Mouse (Mus musculus) embryonic facial prominence, embryonic 15.5 days (tissue): ENCODE results near the gene Gm43518. TPM values are rescaled to one million over a fixed set of nuclear protein-coding genes. Genes with fewer than 3 reads are reported as not detected.
A peak's percentile ranks its signal among the peaks of the same experiment; 100 is the strongest.

ENCODE experiments used
- ATAC-seq: fragments of 200-750 bp; cut with Nextera tagmentation; 2 replicates; pipeline ENCODE4 v1.8.0; 2017; ENCODE audit warnings: low read depth, moderate TSS enrichment; ENCODE audit not compliant: insufficient number of reproducible peaks, low FRiP score, low TSS enrichment
- H3K27ac ChIP-seq: fragments of 300-500 bp; sonication (generic); replicated peaks from 2 replicates; pipeline ENCODE4 v1.5.1; 2015; ENCODE audit warnings: mild to moderate bottlenecking, inconsistent platforms
- H3K27me3 ChIP-seq: fragments of 300-500 bp; sonication (generic); 2 replicates; pipeline ENCODE4 v1.6.1; 2015; ENCODE audit warnings: inconsistent platforms
- H3K36me3 ChIP-seq: fragments of 300-500 bp; sonication (generic); 2 replicates; pipeline ENCODE4 v1.6.1; 2015; ENCODE audit warnings: mild to moderate bottlenecking, inconsistent platforms
- H3K4me1 ChIP-seq: fragments of 300-500 bp; sonication (generic); 2 replicates; pipeline ENCODE4 v1.6.1; 2015; ENCODE audit warnings: inconsistent platforms
- H3K4me2 ChIP-seq: fragments of 300-500 bp; sonication (generic); replicated peaks from 2 replicates; pipeline ENCODE4 v1.6.1; 2015; ENCODE audit warnings: mild to moderate bottlenecking, inconsistent platforms
- H3K4me3 ChIP-seq: fragments of 300-500 bp; sonication (generic); replicated peaks from 2 replicates; pipeline ENCODE4 v1.5.1; 2015; ENCODE audit warnings: mild to moderate bottlenecking, inconsistent platforms
- H3K9ac ChIP-seq: fragments of 300-500 bp; sonication (generic); 2 replicates; pipeline ENCODE4 v1.6.1; 2015; ENCODE audit warnings: inconsistent platforms
- H3K9me3 ChIP-seq: fragments of 300-500 bp; sonication (generic); replicated peaks from 2 replicates; pipeline ENCODE4 v1.6.1; 2016; ENCODE audit warnings: inconsistent platforms
- WGBS: fragments of 180-500 bp; shearing (Covaris S2); methylation state at CpG from one replicate; pipeline ENCODE4 v1.1.7; 2015; 5-methylcytosine and 5-hydroxymethylcytosine counted together
- polyA plus RNA-seq: library from polyadenylated mRNA; unstranded; fragments of >200 nt; fragmentation: Nextera tagmentation; extraction: Ambion mirVana; gene quantifications from 2 replicates; pipeline ENCODE4 v1.2.1, GENCODE M21; 2015

Gm43518 gene
- polyA plus RNA-seq, 1 experiment from 2014 or later, result 2.9 TPM

DNA sequence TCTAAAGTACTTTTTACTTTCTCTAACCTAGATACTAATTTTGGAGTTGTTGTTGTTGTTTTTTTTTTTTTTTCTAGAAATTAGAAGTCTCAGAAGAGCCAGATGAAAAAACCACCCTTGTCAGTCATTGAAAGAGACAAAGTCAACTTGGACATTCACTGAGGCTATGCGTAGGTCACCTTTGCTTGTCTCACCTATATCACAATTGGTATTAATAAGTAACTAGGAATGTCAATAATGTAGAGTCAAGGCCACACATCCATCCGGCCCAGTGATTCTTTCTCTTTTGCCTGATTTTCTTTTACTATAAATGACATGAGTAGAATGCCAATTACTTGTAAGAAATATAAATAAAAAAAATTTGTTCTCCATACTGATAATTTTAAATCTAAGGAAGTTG is 39.5 kb downstream of the Gm43518 start:
- Histone ChIP-seq H3K4me3 (no peak overlapping the region), H3K4me1 (no peaks in the 10 kb centered on the region), H3K4me2 (no peak overlapping the region), H3K27me3 (no peaks in the 10 kb centered on the region), H3K9ac (no peak overlapping the region), H3K27ac (no peak overlapping the region), H3K36me3 (no peaks in the 10 kb centered on the region), H3K9me3 (no peaks in the 10 kb centered on the region)
- ATAC-seq, result no peak
- WGBS, result 94% methylated on average over 2 of the region's 2 CpGs

DNA sequence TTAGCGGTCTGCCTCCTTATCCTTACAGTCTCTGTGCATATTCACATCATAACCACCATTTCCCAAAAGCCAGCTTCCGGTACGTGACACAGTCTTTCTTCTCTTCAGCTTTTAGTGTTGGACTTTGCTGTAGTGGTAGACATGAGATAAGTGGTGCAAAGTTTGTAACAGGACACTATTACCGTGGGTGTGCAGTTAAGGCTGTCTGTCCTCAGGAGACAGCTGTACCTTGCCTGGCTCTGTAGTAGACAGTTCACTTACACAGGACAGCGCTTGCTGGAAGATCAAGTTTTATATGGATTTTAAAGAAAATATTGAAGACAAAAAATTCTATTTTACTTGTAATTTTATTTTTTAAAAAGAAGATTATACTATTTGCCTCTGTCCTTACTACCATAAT is 41.2 kb downstream of the Gm43518 start:
- no peak for ATAC-seq
- WGBS, result 71% methylated on average over 5 of the region's 5 CpGs
- no peak overlapping the region for H3K9ac ChIP-seq
- no peak overlapping the region for H3K4me2 ChIP-seq
- H3K4me1 ChIP-seq, result peaks cover 5% of the 10 kb centered on the region
- no peak overlapping the region for H3K4me3 ChIP-seq
- H3K9me3 ChIP-seq, result no peaks in the 10 kb centered on the region
- H3K27ac ChIP-seq, result no peak overlapping the region
- 0 out of 2 replicates have a peak, but pooled peaks cover 3% of the 10 kb centered on the region for H3K27me3 ChIP-seq
- no peaks in the 10 kb centered on the region for H3K36me3 ChIP-seq

DNA sequence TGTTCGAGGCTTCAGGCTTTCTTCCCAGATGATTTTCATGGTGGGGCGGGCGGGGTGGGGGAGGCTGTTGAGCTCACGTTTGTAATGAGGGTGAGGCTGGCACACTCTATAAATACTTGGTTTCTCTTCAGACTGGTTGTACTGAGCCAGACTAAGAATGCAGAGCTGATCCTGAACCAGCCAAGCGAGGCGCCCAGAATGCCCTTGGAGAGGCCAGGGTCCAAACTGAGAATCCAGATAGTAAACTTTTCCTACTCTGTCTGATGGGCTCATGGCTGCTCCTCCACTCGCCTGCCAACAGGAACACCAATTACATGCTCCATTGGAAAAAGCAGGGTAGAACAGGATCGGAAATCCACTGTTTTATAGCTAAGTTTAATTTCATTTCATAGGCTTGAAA is 42.0 kb downstream of the Gm43518 start:
- 66% methylated on average over 8 of the region's 8 CpGs for WGBS
- Histone ChIP-seq H3K9ac (no peak overlapping the region), H3K4me2 (no peak overlapping the region), H3K4me3 (no peak overlapping the region), H3K4me1 (peaks cover 7% of the 10 kb centered on the region), H3K27ac (no peak overlapping the region), H3K9me3 (no peaks in the 10 kb centered on the region), H3K36me3 (no peaks in the 10 kb centered on the region), H3K27me3 (0 out of 2 replicates have a peak, but pooled peaks cover 3% of the 10 kb centered on the region)
- no peak for ATAC-seq

DNA sequence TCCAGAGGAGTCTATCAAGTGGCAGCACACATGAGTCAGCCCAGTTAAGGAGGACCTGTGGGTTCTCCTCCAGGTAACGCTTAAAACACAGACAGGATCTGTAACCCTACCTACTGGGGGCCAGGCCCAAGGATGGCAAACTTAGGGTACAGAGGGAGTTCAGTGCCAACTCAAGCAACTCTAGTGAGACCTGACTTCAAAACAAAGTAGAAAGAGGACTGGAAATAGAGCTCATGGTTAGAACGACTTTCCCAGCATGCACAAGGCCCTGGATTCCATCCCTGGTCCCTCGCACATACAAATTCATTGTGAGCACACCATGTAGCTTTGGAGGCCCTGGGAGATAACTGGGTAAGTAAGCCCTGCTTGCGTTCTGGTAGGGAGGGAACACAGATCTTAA is 43.4 kb downstream of the Gm43518 start:
- WGBS, result 81% methylated on average over 4 of the region's 4 CpGs

DNA sequence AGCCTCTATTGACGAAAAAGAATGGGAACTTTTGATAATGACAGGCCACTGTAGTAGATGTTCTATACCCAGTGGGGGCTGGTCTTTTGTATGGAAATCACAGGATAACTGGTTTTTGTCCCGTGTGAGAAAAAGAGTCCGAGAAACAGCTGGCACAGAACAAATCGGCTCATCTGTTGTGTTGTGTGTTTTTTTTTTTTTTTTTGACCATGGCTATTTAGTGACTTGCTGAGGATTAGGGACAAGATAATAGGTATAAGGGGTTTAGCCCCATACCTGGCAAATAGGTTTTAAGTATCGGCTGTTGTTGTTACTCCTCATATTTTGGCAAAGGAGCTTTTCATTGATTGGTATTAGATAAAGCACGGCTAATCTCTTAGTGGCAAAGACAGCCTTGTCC is 45.2 kb downstream of the Gm43518 start:
- Histone ChIP-seq H3K4me3 (no peak overlapping the region), H3K36me3 (no peaks in the 10 kb centered on the region), H3K9me3 (no peaks in the 10 kb centered on the region), H3K4me1 (peaks cover 32% of the 10 kb centered on the region), H3K9ac (no peak overlapping the region), H3K4me2 (no peak overlapping the region), H3K27me3 (peaks cover 6% of the 10 kb centered on the region; the same call in 1 of the 2 replicates), H3K27ac (no peak overlapping the region)
- no peak for ATAC-seq
- 66% methylated on average over 6 of the region's 6 CpGs for WGBS

More for the DNA sequence above, 43.4 kb downstream of the Gm43518 start:
- no peak for ATAC-seq
- no peaks in the 10 kb centered on the region for H3K36me3 ChIP-seq
- H3K4me2 ChIP-seq, result no peak overlapping the region
- H3K9ac ChIP-seq, result no peak overlapping the region
- H3K27ac ChIP-seq, result no peak overlapping the region
- peaks cover 20% of the 10 kb centered on the region for H3K4me1 ChIP-seq
- peaks cover 6% of the 10 kb centered on the region; the same call in 1 of the 2 replicates for H3K27me3 ChIP-seq
- no peaks in the 10 kb centered on the region for H3K9me3 ChIP-seq
- no peak overlapping the region for H3K4me3 ChIP-seq

DNA sequence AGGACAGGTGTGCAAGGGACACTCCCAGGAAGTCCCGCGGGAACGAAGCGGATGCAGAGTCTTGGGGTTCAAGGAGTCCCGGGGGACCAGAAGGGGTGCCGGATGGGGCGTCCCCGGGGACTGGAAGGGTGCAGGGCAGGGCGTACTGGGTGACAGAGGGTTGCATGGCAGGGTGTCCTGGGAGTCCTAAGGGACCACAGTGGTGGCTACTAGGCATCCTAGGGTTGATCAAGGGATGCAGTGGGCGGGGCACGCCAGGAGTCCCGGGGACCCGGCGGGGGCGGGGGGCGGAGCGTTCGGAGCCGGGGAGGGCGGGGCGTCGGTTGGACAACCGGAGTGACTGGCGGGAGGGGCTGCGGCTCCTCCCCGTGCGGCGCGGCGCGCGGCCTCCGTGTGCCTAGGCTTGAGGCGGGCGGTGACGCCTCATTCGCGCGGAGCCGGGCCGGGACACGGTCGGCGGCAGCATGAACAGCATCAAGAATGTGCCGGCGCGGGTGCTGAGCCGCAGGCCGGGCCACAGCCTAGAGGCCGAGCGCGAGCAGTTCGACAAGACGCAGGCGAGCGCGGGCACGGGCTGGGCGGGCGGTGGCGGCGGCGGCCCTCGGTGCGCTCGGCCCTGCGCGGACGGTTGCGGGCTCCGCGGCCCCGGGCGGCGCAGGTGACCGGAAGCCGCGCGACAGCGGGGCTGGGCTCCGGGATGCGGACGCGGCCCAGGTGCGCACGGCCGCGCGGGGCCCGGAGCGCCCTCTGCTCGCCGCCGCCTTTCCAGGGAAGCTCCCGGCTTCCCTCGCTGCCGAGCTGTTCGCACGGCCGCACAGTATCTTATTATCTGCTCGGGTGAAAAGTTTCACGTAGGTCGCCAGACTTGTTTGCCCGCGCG is 46.3 kb downstream of the Gm43518 start, which contains the start of gene Hip1r:
Gene Hip1r, plus strand, starts transcription at position 330 of the 880 bp plus-strand sequence.
- H3K4me1 ChIP-seq, result peaks cover 36% of the 10 kb centered on the region
- peak; percentile 69 for ATAC-seq
- no peaks in the 10 kb centered on the region for H3K9me3 ChIP-seq
- peak within 1 kb of the TSS; percentile 37 for H3K9ac ChIP-seq
- under 1% methylated on average over 80 of the region's 106 CpGs for WGBS
- no peaks in the 10 kb centered on the region for H3K36me3 ChIP-seq
- peak within 1 kb of the TSS; percentile 3 for H3K27ac ChIP-seq
- H3K4me3 ChIP-seq, result peak within 1 kb of the TSS; percentile 55
- peak within 1 kb of the TSS; percentile 95 for H3K4me2 ChIP-seq
- peaks cover 6% of the 10 kb centered on the region; the same call in 1 of the 2 replicates for H3K27me3 ChIP-seq

DNA sequence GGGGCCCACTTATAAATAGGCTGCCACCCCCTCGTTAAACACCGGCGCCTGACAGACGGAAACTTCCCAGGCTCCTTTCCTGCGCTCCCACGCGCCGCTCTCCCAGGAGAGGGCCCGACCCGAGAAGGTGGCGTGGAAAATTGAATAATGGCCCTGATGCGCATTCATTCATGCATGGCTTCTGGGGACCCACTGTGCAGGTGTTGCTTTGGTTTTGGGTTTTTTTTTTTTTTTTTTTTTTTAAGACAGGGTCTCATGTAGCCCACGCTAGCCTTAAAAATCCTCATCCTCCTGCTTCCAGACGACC is 46.9 kb downstream of the Gm43518 start:
- Histone ChIP-seq H3K36me3 (no peaks in the 10 kb centered on the region), H3K4me2 (peak overlapping the region; percentile 95), H3K27me3 (peaks cover 6% of the 10 kb centered on the region; the same call in 1 of the 2 replicates), H3K4me1 (peaks cover 38% of the 10 kb centered on the region), H3K4me3 (peak overlapping the region; percentile 55), H3K27ac (peak overlapping the region; percentile 3), H3K9ac (peak overlapping the region; percentile 37), H3K9me3 (no peaks in the 10 kb centered on the region)
- 0% methylated on average over 14 of the region's 14 CpGs for WGBS
- no peak for ATAC-seq

DNA sequence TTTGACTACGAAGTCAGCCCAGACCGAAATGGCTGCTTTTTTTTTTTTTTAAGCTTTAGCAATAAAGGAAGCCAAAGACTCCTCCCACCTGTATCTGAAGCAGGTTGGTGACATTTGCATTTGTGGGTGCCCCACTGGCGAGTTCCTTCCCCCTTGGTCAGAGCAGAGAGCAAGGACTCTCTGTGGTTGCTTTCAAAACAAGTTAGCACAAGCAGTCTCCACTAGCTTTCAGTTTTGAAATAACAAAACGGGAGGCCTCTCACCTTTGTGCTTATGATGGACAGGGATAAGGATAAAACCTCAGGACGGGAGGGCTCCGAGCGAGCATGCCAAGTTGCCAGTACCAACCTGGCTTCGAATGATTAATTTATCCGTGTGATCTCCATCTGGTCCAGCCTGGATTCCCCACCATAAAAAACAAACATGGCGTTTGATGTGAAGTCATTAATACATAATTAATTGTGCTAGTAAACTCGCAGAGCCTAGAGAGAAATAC is 47.4 kb downstream of the Gm43518 start:
- 34% methylated on average over 11 of the region's 11 CpGs for WGBS
- Histone ChIP-seq H3K4me3 (peak overlapping the region; percentile 55), H3K36me3 (no peaks in the 10 kb centered on the region), H3K4me1 (peaks cover 41% of the 10 kb centered on the region), H3K27ac (no peak overlapping the region), H3K9ac (no peak overlapping the region), H3K27me3 (peaks cover 6% of the 10 kb centered on the region; the same call in 1 of the 2 replicates), H3K9me3 (no peaks in the 10 kb centered on the region), H3K4me2 (peak overlapping the region; percentile 95)
- ATAC-seq, result no peak

DNA sequence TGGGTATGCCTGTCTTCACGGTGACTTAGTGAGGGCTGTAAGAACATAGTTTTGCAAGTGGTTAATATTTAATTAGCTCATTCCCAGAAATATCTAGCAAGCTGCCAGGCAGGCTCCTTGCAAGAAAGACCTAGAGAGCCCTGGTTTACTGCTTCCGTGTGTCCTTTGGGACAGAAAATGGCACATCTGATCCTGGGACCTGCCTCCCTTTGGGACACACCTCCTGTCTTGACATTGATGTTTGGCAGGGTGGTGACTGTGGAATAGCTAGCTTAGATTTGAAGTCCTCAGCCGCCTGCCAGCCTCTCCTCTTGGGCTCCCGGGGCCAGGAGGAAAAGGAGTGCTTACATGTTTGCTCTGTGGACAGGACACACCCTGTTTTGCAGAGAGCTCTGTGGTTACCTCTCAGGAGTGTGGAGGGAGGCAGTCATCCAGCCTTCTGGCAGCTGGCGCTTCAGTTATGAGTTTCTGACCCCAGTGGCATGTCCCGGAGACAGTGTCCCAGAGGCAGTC is 48.5 kb downstream of the Gm43518 start:
- peak overlapping the region; percentile 41; the same call in 1 of the 2 replicates for H3K27ac ChIP-seq

DNA sequence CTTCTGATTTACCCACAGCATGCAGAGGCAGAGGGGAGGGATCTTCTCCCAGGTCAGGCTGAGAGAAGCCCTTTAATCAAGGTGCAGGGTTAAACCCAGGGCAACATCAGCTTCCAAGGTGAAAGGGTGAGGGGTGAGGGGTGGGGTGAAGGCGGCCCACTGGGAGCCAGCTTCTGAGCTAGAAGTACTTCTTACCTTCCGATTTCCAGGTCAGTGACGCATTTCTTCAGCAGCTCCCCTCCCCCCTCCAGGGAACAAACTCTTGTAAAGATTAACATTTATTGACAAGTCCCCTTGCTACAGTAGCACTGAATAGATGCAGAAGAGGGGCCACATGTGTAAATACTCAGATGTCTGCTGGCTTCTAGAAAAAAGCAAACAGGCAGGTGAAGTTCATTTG is 50.0 kb downstream of the Gm43518 start:
- Histone ChIP-seq H3K4me3 (no peak overlapping the region), H3K9ac (no peak overlapping the region), H3K27me3 (peaks cover 6% of the 10 kb centered on the region; the same call in 1 of the 2 replicates), H3K27ac (no peak overlapping the region; the same call in 1 of the 2 replicates), H3K36me3 (no peaks in the 10 kb centered on the region), H3K9me3 (no peaks in the 10 kb centered on the region), H3K4me2 (0 out of 2 replicates have a peak overlapping the region, but pooled peaks have one; percentile 6), H3K4me1 (peaks cover 44% of the 10 kb centered on the region)
- 30% methylated on average over 3 of the region's 3 CpGs for WGBS
- no peak for ATAC-seq

More for the DNA sequence above, 48.5 kb downstream of the Gm43518 start:
- Histone ChIP-seq H3K36me3 (no peaks in the 10 kb centered on the region), H3K9me3 (no peaks in the 10 kb centered on the region), H3K4me2 (no peak overlapping the region), H3K27me3 (peaks cover 6% of the 10 kb centered on the region; the same call in 1 of the 2 replicates), H3K4me3 (no peak overlapping the region; the same call in 1 of the 2 replicates), H3K9ac (no peak overlapping the region), H3K4me1 (peaks cover 41% of the 10 kb centered on the region)
- no peak for ATAC-seq
- WGBS, result 46% methylated on average over 6 of the region's 6 CpGs

DNA sequence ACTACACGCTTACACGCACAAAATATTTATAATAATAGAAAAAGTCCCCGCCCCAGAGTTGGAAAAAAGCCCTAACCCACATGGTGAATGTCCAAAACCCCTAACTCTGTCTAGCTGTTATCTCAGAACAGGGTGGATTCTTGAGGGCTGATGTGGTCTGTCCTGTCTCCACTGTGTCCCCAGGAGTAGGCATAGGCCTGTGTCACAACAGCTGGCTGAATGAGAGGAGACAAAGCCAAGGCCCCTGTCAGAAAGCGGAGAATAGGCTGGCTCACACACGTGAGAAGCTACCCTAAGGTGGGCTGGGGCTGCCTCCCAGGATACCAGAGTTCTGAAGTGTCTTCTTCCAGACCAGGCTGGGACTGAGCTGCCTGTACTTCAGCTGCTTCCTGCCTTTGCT is 50.9 kb downstream of the Gm43518 start:
- Histone ChIP-seq H3K27ac (peak overlapping the region; percentile 65; the same call in 1 of the 2 replicates), H3K36me3 (no peaks in the 10 kb centered on the region), H3K27me3 (peaks cover 4% of the 10 kb centered on the region; the same call in 1 of the 2 replicates), H3K4me2 (no peak overlapping the region), H3K9me3 (no peaks in the 10 kb centered on the region), H3K9ac (no peak overlapping the region), H3K4me1 (peaks cover 47% of the 10 kb centered on the region), H3K4me3 (no peak overlapping the region)
- 53% methylated on average over 5 of the region's 5 CpGs for WGBS
- no peak for ATAC-seq
